21 mouse cellular contexts compared by ENCODE assay signal in genomic region chr1:51710831-51711230, GRCm38 (mm10).
DNase-seq lines count a peak whose midpoint lies in the region; ATAC-seq and TF ChIP-seq lines count a peak whose summit lies in the region.
"Had no signal": no experiment of that assay in that cellular context is flagged by ENCODE, and none has a peak within 500 bp of the region (broad histone marks: within the 10 kb centered on the region; RNA-seq: fewer than 3 reads in every experiment).

No protein-coding gene starts in this region.

- peak; percentile 36; the same call in 1 of the 2 replicates for TF ChIP-seq CTCF in layer of hippocampus, adult 2 months (conservative IDR thresholded peaks at IDR 0.05)

- H3K27me3 ChIP-seq in liver, embryonic 12.5 days (replicated peaks) = no peaks in the 10 kb centered on the region
- H3K27me3 ChIP-seq: embryonic facial prominence, embryonic 15.5 days; hindbrain, embryonic 12.5 days had no signal

- DNase-seq in adrenal gland, adult 2 months = peak; percentile 35
- no peak for DNase-seq in adrenal gland, adult 18-20 months (ENCODE audit: low spot score in 2 of 2)
- peak; percentile 79 for DNase-seq in heart, adult 11 months
- no peak for DNase-seq in heart, adult 18-20 months
- DNase-seq in layer of hippocampus, adult 2 months (ENCODE audit: low spot score in 2 of 2) = no peak
- DNase-seq in layer of hippocampus, postnatal 36 days = no peak
- DNase-seq: cerebellum, adult 2 months; cerebellum, postnatal 14 days; embryo, embryonic 11 days; heart, postnatal 10 days; heart, postnatal 4 days; kidney, adult 18-20 months had no signal

- H3K36me3 ChIP-seq in liver, embryonic 12.5 days = no peaks in the 10 kb centered on the region
- H3K36me3 ChIP-seq: embryonic facial prominence, embryonic 15.5 days; forebrain, embryonic 10.5 days; heart, embryonic 10.5 days; hindbrain, embryonic 12.5 days had no signal

- no peak overlapping the region for H3K4me3 ChIP-seq in layer of hippocampus, adult 2 months
- H3K4me3 ChIP-seq in liver, embryonic 12.5 days = no peak overlapping the region
- H3K4me3 ChIP-seq: embryonic facial prominence, embryonic 15.5 days; erythroblast, embryonic 14.5 days; forebrain, embryonic 10.5 days; heart, embryonic 10.5 days; hindbrain, embryonic 12.5 days had no signal

- H3K4me2 ChIP-seq in liver, embryonic 12.5 days = no peak overlapping the region
- H3K4me2 ChIP-seq: embryonic facial prominence, embryonic 15.5 days; hindbrain, embryonic 12.5 days had no signal

- no peak for ATAC-seq in liver, embryonic 12.5 days
- ATAC-seq: forebrain, embryonic 14.5 days; hindbrain, embryonic 16.5 days; inflammation-experienced regulatory T-cells, adult 6 months had no signal

- 62% methylated on average over 2 of the region's 2 CpGs for WGBS in liver, embryonic 12.5 days (ENCODE audit: insufficient replicate concordance)

- H3K4me1 ChIP-seq in liver, embryonic 12.5 days = no peaks in the 10 kb centered on the region
- H3K4me1 ChIP-seq: embryonic facial prominence, embryonic 15.5 days; forebrain, embryonic 10.5 days; heart, embryonic 10.5 days; hindbrain, embryonic 12.5 days had no signal

- H3K27ac ChIP-seq in layer of hippocampus, adult 2 months = no peak overlapping the region
- no peak overlapping the region for H3K27ac ChIP-seq in liver, embryonic 12.5 days
- H3K27ac ChIP-seq: embryonic facial prominence, embryonic 15.5 days; forebrain, embryonic 10.5 days; heart, embryonic 10.5 days; hindbrain, embryonic 12.5 days had no signal

- no peaks in the 10 kb centered on the region for H3K9me3 ChIP-seq in liver, embryonic 12.5 days (replicated peaks)
- H3K9me3 ChIP-seq: embryonic facial prominence, embryonic 15.5 days; heart, embryonic 10.5 days; hindbrain, embryonic 12.5 days had no signal

- H3K9ac ChIP-seq in liver, embryonic 12.5 days = no peak overlapping the region
- H3K9ac ChIP-seq: embryonic facial prominence, embryonic 15.5 days; hindbrain, embryonic 12.5 days had no signal

Comparison
In these comparisons a context has a peak if more than half of its experiments do, and no peak if none do; other contexts are left out.
1. DNase-seq: peak in adrenal gland, adult 2 months (single experiment) and heart, adult 11 months (single experiment); none in adrenal gland, adult 18-20 months (0 of 2), heart, adult 18-20 months (0 of 2), layer of hippocampus, adult 2 months (0 of 2) and layer of hippocampus, postnatal 36 days (0 of 2).